Mouse (Mus musculus): ENCODE data around the gene Isx. TPM values are rescaled to one million over a fixed set of nuclear protein-coding genes. Genes with fewer than 3 reads are reported as not detected.

The Isx gene
- total RNA-seq (2021) (not detected), polyA plus RNA-seq (2012; rRNA removed) (0.28 TPM in 1 of 2 replicates, not detected in the other)
- long read RNA-seq: 0 reads

GRCm38 (mm10) chr8:74872940-74873339 is at the start of gene Isx:
Gene Isx, plus strand, starts transcription at chr8:74873173.
- no peak for DNase-seq

- DNase-seq: no peak
Measured at GRCm38 (mm10) chr8:74827689-74828088, 45.3 kb upstream of the Isx start.

GRCm38 (mm10) chr8:74831322-74831721 is 41.7 kb upstream of the Isx start:
- no peak for DNase-seq

GRCm38 (mm10) chr8:74834246-74834645 is 38.7 kb upstream of the Isx start:
- no peak for DNase-seq

- no peak for DNase-seq
Measured at GRCm38 (mm10) chr8:74847376-74848048, 25.5 kb upstream of the Isx start.

GRCm38 (mm10) chr8:74848707-74849106 is 24.3 kb upstream of the Isx start:
- no peak for DNase-seq

GRCm38 (mm10) chr8:74850971-74851370 is 22.0 kb upstream of the Isx start:
- DNase-seq: no peak

- DNase-seq: no peak
Measured at GRCm38 (mm10) chr8:74851837-74852236, 21.1 kb upstream of the Isx start.

- peak; percentile 8 for DNase-seq
Measured at GRCm38 (mm10) chr8:74853488-74853887, 19.5 kb upstream of the Isx start.

- DNase-seq: no peak
Measured at GRCm38 (mm10) chr8:74854786-74855185, 18.2 kb upstream of the Isx start.

GRCm38 (mm10) chr8:74855341-74855740 is 17.6 kb upstream of the Isx start:
- no peak for DNase-seq

GRCm38 (mm10) chr8:74859241-74859640 is 13.7 kb upstream of the Isx start:
- no peak for DNase-seq

- DNase-seq: no peak
Measured at GRCm38 (mm10) chr8:74860449-74860848, 12.5 kb upstream of the Isx start.

- no peak for DNase-seq
Measured at GRCm38 (mm10) chr8:74862598-74862997, 10.4 kb upstream of the Isx start.

- DNase-seq: peak; percentile 60
Measured at GRCm38 (mm10) chr8:74870346-74870949, 2.5 kb upstream of the Isx start.

GRCm38 (mm10) chr8:74871686-74872085 is 1.3 kb upstream of the Isx start:
- DNase-seq: peak; percentile 45

- DNase-seq: no peak
Measured at GRCm38 (mm10) chr8:74872151-74872823, 686 bp upstream of the Isx start.

- no peak for DNase-seq
Measured at GRCm38 (mm10) chr8:74874565-74874964, 1.6 kb downstream of the Isx start.

GRCm38 (mm10) chr8:74878637-74879036 is 5.7 kb downstream of the Isx start:
- no peak for DNase-seq

GRCm38 (mm10) chr8:74888763-74889162 is 15.8 kb downstream of the Isx start:
- DNase-seq: no peak

- no peak for DNase-seq
Measured at GRCm38 (mm10) chr8:74891030-74891429, 18.1 kb downstream of the Isx start.

- DNase-seq: no peak
Measured at GRCm38 (mm10) chr8:74896302-74896701, 23.3 kb downstream of the Isx start.

GRCm38 (mm10) chr8:74897315-74897714 is 24.3 kb downstream of the Isx start:
- DNase-seq: no peak

All from adrenal gland, adult 2 months (tissue).